Mouse (Mus musculus) right cerebral cortex, postnatal 10 days (tissue): ENCODE results near the gene Fubp1.

Experiments used
- DNase-seq, 2 experiments: peaks; one replicate each; pipeline ENCODE4 v3.0.0; 2021; ENCODE audit warnings: low spot score in 2 of 2

The Fubp1 gene

DNA sequence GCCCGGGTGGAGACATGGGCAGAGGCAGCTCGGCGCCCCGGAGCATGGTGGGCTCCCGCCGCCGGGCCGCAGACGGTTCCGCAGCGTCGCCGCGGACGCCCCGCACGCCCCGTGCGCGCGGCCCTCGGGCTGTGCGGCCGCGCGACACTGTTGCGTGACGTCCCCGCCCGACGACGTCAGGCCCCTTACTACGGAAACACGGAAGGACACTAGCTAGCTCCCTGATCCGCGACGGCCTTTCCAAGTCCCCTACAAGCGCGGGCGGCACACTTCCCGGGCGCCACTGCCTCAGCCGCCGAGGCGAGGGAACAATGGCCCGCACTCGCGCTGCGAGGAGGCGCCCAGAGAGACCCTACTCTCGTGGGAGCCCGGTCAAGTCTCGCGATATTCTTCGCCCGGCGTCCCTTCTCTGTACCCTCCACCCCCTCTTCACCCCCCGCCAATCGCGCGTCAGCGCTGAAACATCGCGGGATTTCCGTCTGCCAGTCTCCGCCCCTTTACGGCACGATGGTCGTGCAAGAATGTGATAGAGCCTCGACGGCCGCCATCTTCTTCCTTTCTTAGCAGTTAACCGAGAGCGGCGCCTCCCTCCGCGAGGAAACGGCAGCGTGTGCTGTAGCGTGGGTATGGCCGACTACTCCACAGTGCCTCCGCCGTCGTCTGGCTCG lies at the start of gene Fubp1, which contains the start of gene Dnajb4:
Fubp1 (plus strand) TSS at position 456 of the 668 bp plus-strand sequence.
Dnajb4 (minus strand) TSS at position 336 of the 668 bp plus-strand sequence.
- DNase-seq, result peak; percentile 99 to 100

DNA sequence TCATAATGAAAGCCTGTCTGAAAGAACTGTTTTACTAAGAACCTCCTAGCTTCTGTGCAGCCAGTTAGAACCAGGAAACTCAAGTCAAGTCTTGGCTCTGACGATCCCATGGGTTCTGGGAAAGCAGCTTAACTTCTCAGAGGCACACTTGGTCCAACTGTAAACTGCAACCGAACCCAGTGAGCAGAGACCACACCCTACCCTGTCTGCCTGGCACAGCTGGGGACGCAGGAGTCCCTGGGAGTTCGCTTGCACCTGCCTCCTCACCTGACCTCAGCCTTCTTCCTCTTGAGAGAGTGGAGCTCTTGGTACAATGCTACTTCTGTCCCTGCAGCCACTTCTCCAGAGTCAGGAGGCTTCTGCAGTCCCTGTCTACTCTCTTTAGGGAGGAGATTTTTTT lies 49.6 kb upstream of the Fubp1 start:
- DNase-seq, result no peak

DNA sequence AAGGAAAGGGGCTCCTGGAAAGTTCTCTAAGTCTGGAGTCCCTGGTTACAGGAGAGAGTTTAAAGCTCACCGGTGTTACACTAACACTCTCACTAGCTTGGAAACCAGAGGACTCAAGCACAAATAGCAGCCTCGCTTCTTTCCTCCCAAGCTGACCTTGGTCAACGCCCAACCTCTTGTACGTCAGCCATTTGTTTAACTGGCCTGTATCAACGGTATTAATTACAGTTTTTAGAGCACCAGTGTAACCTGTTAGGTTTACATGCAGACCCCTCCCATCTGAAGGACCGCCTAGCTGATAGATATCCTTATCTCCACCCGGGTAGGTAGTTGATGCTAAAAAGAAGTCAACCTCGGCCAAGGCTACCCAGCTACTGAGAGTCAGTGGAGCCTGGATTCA lies 46.9 kb upstream of the Fubp1 start:
- DNase-seq, result no peak

DNA sequence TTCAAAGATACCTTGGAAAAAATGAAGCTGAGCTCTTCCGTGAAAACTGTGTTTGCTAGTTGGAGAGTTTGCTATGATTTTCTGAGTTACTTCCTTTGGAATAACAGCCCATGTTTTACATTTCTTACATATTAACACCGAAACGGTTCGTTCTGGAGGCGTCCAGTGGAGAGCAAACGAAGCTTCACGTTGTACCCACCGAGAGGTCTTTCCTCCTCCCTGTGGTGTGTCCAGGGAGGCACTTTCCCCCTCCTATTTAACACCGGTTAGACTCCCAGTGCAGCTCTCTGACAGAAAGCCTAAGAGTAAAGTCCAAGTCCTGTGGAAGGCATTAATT lies 45.2 kb upstream of the Fubp1 start:
- no peak for DNase-seq

DNA sequence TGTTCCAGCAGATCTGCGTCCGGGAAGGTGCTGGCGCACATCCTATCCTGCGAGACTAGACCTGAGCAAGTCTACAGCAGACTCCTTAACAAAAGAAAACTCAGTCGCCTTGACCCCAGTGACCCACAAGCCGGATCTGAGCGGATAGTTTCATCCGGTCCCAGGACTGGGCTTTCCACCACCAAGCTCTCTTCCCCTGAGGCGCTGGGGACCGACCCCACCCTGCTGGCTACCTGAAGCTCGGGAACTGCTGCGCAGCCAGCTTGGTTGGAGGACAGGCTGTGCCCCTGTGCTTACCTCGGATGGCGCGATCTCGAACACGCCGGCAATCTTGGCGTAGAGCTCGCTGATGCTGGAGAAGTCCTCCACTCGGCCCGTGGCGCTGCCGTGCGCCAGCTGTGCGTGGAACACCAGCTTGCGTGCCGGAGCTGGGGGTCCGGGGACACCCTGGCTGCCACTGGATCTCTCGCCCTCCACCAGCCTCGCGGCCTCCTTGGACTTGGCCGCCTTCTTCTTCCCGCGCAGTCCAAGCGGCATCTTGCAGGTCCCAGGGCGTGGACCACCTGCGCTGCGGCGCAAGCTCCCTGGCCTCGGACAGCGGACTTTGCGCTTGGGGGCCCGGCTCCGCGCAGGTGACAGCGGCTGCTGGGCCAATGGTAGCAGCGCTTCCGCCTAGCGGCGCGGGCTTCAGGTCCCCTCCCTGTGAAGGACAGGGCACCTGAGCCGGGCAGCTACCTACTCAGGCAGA lies 44.7 kb upstream of the Fubp1 start:
- DNase-seq, result peak; percentile 67 to 68

DNA sequence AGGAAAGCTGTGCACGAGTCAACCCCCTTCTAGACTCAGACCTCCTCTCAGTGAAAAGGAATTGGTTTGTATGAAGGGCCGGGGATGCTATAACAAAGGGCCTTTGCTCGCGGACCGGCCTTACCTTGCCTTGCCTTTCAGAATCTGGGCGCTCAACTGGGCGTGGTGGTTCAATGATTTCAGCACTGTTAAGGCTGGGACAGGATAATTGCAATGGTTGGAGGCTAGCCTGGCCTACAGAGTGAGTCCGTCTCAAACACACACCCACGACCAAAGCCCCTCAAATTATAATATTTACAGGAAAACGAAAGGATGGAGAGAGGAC lies 44.2 kb upstream of the Fubp1 start, which contains the start of gene Gipc2:
Gipc2 (minus strand) TSS at position 132 of the 325 bp plus-strand sequence.
- no peak for DNase-seq

DNA sequence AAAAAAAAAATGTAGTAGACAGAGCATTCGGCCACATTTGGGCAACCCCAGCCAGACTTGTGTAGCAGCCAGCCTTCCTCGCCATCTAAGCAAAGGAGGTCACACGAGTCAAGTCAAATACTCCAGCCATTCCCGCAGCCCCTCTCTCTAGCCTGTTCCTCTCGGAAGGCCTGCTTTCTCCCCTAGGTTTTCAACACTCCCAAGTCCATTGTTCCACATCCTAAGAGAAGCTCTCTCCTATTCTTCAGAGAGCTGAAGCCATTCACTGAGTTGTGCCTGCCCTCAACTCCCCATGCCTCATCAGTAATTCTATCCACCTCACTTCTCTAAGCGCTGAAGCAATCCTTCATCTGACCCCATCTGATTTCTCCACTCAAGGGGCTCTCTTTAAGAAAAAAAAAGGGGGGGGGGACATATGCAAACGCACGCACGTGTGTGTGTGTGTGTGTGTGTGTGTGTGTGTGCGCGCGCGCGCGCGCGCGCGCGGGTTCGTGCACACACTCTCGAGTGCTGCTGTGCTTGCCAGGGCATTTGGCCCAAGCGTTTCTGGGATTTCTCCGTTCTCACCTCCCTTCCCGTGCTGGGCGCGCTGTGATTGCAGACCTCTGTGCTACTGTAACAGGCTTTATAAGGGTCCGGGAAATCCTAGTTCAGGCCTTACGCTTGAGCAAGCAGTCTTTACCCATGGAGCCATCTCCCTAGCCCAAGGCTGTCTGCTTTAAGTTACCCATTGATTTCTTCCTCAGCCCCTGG lies 43.3 kb upstream of the Fubp1 start:
- peak in 1 of 2 experiments; percentile 37 for DNase-seq

DNA sequence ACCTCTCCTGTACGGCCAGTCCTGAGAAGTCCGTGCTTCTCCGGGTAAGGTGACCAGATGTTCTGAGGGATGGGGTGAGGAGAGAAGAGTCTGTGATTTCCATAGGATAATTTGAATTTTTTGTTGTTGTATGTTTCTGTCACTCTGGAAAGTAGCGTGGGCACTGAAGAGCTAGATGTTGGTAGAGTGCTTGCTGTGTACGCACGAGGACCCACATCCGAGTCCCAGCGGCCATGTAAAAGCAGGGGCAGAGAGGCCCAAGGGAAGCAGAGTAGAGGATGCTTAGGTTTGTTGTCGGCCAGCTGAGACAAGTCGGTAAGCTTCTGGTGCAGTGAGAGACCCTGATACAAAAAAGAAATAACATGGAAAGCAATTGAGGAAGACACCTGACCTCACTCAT lies 42.2 kb upstream of the Fubp1 start:
- no peak for DNase-seq

DNA sequence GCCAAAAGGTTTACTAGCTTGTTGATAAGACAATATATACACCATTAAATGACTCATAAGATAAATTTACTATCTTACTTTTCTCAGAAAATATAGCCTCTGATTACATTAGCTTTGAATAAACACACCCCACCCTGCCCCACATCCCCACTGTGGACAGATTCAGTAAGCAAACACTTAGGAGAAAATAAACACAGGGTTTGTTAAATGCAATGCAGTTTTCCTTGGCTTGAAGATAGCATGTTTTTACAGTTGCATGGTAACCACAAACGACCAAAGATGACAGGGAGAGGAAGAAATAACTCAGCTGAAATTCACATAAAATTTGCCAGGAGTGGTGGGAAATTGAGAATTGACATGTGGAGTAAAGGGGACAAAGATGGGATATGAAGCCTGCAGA lies 39.8 kb upstream of the Fubp1 start:
- no peak for DNase-seq

DNA sequence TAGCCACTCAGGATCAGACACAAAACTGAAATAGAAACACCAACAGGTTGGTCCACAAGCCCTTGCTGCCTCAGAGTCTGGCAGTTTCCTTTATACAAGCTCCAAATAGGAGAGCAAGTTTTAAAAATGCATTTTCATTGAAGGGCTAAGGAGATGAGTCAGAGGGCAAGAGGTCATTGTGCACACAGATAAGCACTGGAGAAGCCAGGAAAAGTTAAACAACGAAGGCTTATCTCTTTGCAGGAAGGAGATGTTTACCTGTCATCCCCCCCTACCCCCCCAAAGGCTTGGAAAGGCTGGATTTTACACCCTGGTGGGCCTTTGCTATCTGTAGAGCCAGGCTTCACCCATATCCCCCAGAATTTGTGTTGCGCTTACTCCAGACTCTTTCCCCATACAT lies 39.0 kb upstream of the Fubp1 start:
- no peak for DNase-seq

DNA sequence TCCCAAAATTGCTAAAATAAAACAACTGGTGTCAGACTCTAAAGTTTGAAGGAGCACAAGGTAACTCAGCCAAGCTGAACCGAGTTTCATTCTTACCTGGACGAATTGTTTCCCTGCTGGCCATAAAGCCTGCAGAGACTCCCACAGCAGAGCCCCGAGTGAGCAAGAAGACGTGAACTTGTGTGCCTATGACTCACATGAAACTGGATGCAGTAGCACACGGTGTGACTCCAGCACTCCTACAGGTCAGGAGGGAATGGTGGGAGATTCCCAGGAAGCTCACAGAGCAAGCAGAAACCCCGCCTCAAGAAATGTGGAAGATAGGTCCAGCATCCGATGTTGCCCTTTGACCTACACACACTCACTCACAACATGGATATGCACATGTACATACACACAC lies 38.4 kb upstream of the Fubp1 start:
- no peak for DNase-seq

DNA sequence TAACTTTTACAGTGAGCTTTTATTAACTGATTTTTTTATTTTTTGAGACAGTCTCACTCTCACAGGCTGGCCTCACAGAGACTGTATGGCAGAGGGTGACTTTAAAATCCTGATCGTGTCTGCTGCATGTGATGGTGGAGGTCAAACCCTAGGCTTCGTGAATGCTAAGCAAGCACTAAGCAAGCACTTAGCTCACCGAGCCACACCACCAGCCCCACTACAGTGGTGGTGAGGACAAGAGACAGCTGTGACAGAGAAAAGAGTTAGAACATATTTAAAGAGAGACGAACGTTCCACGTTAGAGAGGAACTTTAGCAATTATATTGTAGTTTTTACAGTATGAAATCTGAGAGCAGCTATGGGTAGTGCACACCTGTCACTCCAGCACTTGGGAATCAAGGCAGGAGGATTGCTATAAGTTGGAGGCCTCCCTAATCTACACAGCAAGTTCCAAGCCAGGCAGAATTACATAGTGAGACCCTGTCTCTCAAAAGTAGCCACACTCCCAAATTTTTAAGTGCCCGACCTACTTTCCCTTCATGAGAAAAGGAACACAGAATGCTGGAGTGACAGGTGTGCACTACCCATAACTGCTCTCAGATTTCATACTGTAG lies 37.8 kb upstream of the Fubp1 start:
- DNase-seq, result no peak

DNA sequence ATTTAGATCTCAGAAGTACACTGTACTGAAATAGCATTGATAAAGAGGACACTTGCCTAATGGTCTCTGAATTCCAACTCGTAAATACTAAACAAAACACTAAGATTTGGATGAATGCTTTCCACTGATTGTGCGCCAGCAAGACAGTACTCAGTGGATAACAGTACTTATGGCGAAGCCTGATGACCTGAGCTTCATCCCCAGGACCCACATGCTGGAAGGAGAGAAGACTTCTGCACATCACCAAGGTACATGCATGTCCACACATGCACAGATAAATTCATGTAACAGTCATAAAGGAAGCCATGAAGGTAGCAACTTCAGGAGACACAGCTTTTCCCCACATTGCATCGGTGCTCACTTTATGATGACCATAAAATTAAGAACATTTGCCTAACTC lies 31.4 kb upstream of the Fubp1 start:
- no peak for DNase-seq

DNA sequence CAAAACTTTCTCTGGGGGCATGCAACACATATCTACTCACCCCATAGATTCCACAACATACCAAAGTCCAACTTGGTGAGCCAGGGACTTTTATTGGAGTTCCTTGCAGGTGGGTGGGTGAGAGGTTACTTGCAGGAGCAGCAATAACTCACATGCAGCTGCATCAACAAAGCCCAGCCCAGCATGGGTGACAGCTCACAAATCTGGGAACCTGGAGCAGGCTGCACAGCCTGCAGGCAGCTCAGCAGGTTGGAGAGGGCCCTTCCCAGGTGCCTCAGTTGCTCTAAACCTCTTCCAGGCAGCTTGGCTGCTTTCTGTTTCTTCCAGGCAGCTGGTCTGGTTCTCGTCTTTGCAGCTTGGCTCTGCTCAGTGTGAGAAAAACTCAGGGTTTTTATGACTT lies 30.9 kb upstream of the Fubp1 start:
- no peak for DNase-seq

DNA sequence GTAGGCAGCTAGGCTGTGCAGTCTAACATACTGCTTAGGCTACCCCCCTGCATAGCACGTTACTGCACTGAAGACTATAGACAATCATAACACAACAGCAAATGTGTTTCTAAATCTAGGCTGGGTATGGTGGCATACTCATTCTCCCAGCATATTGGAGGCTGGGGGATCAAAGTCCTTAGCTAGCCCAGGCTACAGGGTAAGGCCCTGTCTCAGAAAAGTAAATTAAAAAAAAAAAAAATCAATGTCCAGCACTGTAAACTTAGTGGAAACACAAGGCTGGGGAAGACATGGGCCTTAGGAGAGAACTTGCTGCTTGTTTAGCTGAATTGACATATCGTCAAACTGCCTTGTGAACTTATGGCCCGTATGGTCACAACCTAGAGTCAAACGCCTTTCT lies 29.6 kb upstream of the Fubp1 start:
- DNase-seq, result no peak

DNA sequence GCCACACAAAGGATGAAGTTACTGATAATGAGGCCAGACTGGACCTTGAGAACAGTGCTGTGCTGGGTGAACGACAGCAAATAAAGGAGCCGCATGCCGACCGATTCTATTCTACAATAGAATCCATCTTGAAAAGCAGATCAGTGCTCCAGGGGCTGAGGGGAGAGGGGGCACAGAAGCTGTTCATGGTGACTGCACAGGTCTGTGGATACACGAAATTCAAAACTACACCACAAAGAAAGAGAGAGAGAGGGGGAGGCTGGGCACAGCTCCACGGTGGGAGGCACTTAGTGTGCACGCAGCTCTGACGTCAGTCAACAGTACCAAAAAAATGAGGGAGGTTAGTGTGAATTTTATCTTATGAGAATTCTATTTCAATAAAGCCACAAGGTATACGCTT lies 26.7 kb upstream of the Fubp1 start:
- DNase-seq, result no peak

DNA sequence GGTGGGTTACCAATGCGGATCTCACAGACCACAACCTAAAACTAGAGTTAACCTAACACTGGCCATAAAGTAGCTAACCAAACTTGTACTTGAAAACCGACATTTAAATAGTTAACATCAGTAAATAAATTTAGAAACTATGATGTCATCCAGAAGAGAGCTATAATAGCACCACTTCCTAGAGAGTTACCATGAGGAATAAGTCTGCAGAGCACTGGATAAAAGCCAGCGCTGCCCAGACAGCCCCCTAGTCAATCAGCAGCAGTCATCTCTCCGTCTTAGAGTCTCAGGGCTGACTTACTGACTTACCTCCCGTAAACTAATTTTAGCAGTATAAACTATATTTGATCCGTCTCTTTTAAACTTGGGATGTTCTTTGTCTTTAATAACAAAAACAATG lies 24.1 kb upstream of the Fubp1 start:
- no peak for DNase-seq

DNA sequence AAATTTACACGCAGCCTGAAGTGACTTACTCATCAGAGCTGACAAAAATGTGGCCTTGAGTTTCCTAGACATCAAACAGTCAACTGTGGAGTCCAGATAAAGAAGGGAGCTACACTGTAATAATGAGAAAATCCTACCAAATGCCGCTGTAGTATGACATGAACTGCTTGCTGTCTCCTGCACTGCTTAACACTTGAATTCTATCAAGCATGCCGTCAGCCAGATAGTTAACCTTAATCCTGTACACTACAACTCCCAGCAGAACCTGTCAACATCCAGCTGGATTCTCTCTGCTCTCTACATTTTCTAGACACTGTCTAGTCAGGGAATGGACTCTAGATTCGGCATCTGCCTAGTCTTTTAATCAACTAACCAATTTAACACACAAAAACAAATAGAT lies 20.9 kb upstream of the Fubp1 start:
- DNase-seq, result no peak

DNA sequence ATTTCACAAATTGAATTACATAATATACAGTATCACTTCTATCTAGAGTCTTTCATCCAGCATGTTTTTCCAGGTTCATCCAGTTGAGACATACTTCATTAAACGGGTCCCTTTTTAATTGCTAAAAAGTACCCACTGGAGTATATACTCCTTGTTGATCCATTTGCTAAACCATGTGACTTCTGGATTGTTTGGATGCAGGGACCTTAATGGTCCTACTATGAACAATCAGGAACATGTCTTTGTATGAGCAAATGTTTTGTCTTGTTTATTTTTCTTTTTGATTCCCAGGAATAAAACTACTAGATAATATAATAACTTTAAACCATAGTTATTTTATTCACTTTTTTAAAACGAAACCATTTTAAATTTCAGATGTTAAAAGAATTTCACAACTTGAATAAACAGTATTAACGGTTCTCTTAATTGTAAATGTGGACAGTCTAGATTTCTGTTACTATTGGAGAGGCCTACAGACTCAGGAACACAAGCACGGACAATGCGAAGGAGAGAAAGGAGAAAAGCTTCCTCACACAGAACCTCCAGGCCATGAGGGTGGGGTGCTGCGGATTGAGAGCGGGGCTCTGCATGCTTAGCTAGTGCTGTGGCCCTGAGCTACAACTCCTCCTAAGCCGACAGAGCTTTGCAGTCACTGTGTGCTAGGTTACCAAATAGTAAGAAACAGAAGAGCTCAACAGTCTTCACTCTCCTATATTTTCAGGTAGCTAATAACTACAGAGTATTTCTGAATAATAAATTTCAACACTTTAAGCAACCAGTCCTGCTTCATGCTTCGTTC lies 19.3 kb upstream of the Fubp1 start:
- no peak for DNase-seq

DNA sequence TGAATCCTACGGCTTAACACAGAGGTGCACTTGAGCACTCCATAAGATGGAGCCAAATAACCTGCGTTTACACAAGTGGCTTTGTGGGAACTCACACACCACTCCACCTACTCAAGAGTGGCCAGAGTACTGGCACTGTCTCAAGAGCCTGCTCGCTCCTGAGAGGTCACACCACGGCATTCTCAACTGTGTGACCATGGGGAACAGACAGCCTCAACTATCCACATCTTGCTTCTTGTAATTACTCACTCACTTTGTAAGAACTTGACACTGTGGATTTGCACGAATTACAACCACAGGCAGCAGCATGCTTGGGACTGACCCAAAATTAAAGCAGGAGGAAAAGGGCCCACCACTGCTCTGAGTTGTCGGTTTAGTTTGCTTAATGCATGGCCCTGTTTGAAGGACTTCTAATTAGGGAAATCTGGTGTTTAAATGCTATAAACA lies 18.4 kb upstream of the Fubp1 start:
- no peak for DNase-seq

DNA sequence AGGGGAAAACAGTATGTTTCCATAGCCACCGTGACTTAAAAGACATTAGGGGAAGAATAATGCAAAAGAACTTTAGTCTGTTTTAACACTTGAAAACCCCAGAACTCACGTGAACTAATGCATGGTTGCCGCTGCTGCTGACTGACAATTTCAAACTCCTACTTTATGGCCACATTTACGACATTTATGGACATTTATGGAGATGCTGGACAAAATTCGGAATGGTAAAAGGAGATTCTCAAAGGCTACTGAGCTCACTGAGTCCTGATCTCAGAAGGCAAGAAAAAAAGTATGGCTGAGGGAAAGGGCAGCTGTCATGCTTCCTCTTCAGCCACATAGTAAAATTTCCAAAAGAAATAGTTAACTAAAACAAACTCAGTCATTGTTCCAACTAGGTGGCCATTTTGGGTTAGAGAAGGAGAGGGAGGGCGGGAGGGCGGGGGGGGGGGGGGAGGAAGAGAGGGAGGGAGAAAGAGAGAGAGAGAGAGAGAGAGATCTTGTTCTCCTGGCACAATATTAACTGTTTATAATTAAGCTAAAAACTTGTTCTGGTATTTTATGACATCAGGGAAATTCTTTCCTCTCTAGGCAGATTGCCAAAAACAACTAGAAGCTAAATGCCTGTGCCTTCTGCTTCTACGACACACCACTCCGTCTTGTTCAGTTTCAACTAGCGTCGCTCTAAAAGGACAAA lies 17.8 kb upstream of the Fubp1 start:
- no peak for DNase-seq
